Mouse (Mus musculus) forebrain, embryonic 15.5 days (tissue): Measurements from ENCODE around the gene Hist1h4f. TPM values are rescaled to one million over a fixed set of nuclear protein-coding genes. Genes with fewer than 3 reads are reported as not detected.

Experiments
- ATAC-seq: fragments of 200-750 bp; cut with Nextera tagmentation; replicated peaks from 2 replicates; pipeline ENCODE4 v1.8.0; 2017; ENCODE audit warnings: mild to moderate bottlenecking, moderate TSS enrichment, moderate library complexity
- H3K27ac ChIP-seq: fragments of 300-500 bp; sonication (generic); replicated peaks from 2 replicates; pipeline ENCODE4 v1.5.1; 2015; ENCODE audit warnings: mild to moderate bottlenecking, inconsistent platforms
- H3K27me3 ChIP-seq: fragments of 300-500 bp; sonication (generic); 2 replicates; pipeline ENCODE4 v1.6.1; 2015; ENCODE audit warnings: inconsistent platforms
- H3K36me3 ChIP-seq: fragments of 300-500 bp; sonication (generic); 2 replicates; pipeline ENCODE4 v1.6.1; 2015; ENCODE audit warnings: mild to moderate bottlenecking, inconsistent platforms
- H3K4me1 ChIP-seq: fragments of 300-500 bp; sonication (generic); 2 replicates; pipeline ENCODE4 v1.6.1; 2015; ENCODE audit warnings: inconsistent platforms
- H3K4me2 ChIP-seq: fragments of 300-500 bp; sonication (generic); replicated peaks from 2 replicates; pipeline ENCODE4 v1.6.1; 2015; ENCODE audit warnings: mild to moderate bottlenecking, inconsistent platforms
- H3K4me3 ChIP-seq: fragments of 300-500 bp; sonication (generic); 2 replicates; pipeline ENCODE4 v1.5.1; 2015; ENCODE audit warnings: mild to moderate bottlenecking, inconsistent platforms
- H3K9ac ChIP-seq: fragments of 300-500 bp; sonication (generic); replicated peaks from 2 replicates; pipeline ENCODE4 v1.6.1; 2015; ENCODE audit warnings: mild to moderate bottlenecking, inconsistent platforms
- H3K9me3 ChIP-seq: fragments of 300-500 bp; sonication (generic); 2 replicates; pipeline ENCODE4 v1.6.1; 2016; ENCODE audit warnings: inconsistent platforms
- WGBS: fragments of 180-500 bp; shearing (Covaris S2); methylation state at CpG from one replicate; pipeline ENCODE4 v1.1.7; 2015; ENCODE audit warnings: mixed read lengths; 5-methylcytosine and 5-hydroxymethylcytosine counted together
- polyA plus RNA-seq: library from polyadenylated mRNA; unstranded; fragments of >200 nt; fragmentation: Nextera tagmentation; extraction: Ambion mirVana; gene quantifications from 2 replicates; pipeline ENCODE4 v1.2.1, GENCODE M21; 2015

Gene Hist1h4f
- polyA plus RNA-seq, 1 experiment from 2014 or later, result 0.70 TPM

- Histone ChIP-seq H3K4me2 (no peak overlapping the region), H3K9me3 (no peaks in the 10 kb centered on the region), H3K4me3 (no peak overlapping the region), H3K9ac (no peak overlapping the region), H3K27me3 (no peaks in the 10 kb centered on the region), H3K4me1 (peaks cover 23% of the 10 kb centered on the region), H3K27ac (no peak overlapping the region), H3K36me3 (no peaks in the 10 kb centered on the region)
- 48% methylated on average over 5 of the region's 5 CpGs for WGBS
- no peak for ATAC-seq
Observed at GRCm38 (mm10) chr13:23523976-23524375, 27.5 kb downstream of the Hist1h4f start.

- Histone ChIP-seq H3K4me1 (peaks cover 17% of the 10 kb centered on the region), H3K9me3 (no peaks in the 10 kb centered on the region), H3K4me3 (0 out of 2 replicates have a peak overlapping the region, but pooled peaks have one; percentile 5), H3K27me3 (no peaks in the 10 kb centered on the region), H3K4me2 (peak overlapping the region; percentile 14; the same call in 1 of the 2 replicates), H3K36me3 (no peaks in the 10 kb centered on the region), H3K9ac (no peak overlapping the region), H3K27ac (no peak overlapping the region)
- 1% methylated on average over 14 of the region's 14 CpGs for WGBS
- ATAC-seq, result no peak
Observed at GRCm38 (mm10) chr13:23521703-23522102, 29.7 kb downstream of the Hist1h4f start.

- 0 out of 2 replicates have a peak, but pooled peaks have one; percentile 26 for ATAC-seq
- H3K4me3 ChIP-seq, result peak overlapping the region; percentile 47
- H3K27ac ChIP-seq, result no peak overlapping the region
- H3K9ac ChIP-seq, result no peak overlapping the region
- H3K9me3 ChIP-seq, result no peaks in the 10 kb centered on the region
- H3K4me1 ChIP-seq, result peaks cover 15% of the 10 kb centered on the region
- no peaks in the 10 kb centered on the region for H3K36me3 ChIP-seq
- no peaks in the 10 kb centered on the region for H3K27me3 ChIP-seq
- under 1% methylated on average over 10 of the region's 10 CpGs for WGBS
- H3K4me2 ChIP-seq, result peak overlapping the region; percentile 73
Observed at GRCm38 (mm10) chr13:23519416-23519815, 32.0 kb downstream of the Hist1h4f start.

GRCm38 (mm10) chr13:23518885-23519284 lies 32.6 kb downstream of the Hist1h4f start:
- Histone ChIP-seq H3K4me2 (peak overlapping the region; percentile 73), H3K27ac (no peak overlapping the region), H3K4me1 (peaks cover 15% of the 10 kb centered on the region), H3K36me3 (no peaks in the 10 kb centered on the region), H3K9ac (no peak overlapping the region), H3K9me3 (no peaks in the 10 kb centered on the region), H3K27me3 (no peaks in the 10 kb centered on the region), H3K4me3 (peak overlapping the region; percentile 47)
- ATAC-seq, result peak; percentile 27
- under 1% methylated on average over 6 of the region's 6 CpGs for WGBS

GRCm38 (mm10) chr13:23518295-23518603 lies 33.2 kb downstream of the Hist1h4f start:
- WGBS, result under 1% methylated on average over 6 of the region's 6 CpGs

DNA sequence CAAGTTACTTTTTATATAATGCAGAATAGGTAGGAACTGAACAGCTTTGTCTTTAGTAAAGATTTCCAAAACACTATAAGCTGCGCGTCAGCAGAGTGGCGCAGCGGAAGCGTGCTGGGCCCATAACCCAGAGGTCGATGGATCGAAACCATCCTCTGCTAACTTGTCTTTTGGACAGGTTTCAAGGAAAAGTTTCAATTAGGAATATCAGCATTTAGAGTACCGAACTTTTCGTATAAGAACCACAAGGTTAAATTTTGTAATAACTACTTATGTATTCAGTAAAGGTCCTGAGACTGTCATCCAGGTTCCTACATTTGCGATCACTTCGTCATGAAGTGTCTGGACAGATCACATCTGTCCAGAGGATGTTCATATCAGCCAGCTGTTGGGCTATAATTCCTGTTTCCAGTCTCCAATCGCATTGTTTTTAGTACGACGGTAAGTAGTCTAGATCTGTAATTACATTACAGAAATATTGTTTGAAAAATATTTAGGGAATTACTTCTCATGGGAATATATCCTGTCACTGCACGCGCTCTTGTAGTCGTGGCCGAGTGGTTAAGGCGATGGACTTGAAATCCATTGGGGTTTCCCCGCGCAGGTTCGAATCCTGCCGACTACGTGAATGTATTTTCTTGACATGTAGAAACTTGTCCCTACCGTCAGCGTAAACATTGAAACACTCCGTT lies 33.7 kb downstream of the Hist1h4f start:
- peak overlapping the region; percentile 57 for H3K27ac ChIP-seq
- H3K9ac ChIP-seq, result 0 out of 2 replicates have a peak overlapping the region, but pooled peaks have one; percentile 31
- peak; percentile 90 for ATAC-seq

More at GRCm38 (mm10) chr13:23518295-23518603, 33.2 kb downstream of the Hist1h4f start:
- H3K4me3 ChIP-seq, result peak overlapping the region; percentile 47
- 0 out of 2 replicates have a peak overlapping the region, but pooled peaks have one; percentile 14 for H3K27ac ChIP-seq
- H3K9ac ChIP-seq, result no peak overlapping the region
- no peaks in the 10 kb centered on the region for H3K36me3 ChIP-seq
- ATAC-seq, result no peak
- H3K4me2 ChIP-seq, result peak overlapping the region; percentile 73
- no peaks in the 10 kb centered on the region for H3K27me3 ChIP-seq
- H3K4me1 ChIP-seq, result peaks cover 15% of the 10 kb centered on the region
- H3K9me3 ChIP-seq, result no peaks in the 10 kb centered on the region

GRCm38 (mm10) chr13:23516822-23517602 lies 34.4 kb downstream of the Hist1h4f start:
- Histone ChIP-seq H3K36me3 (no peaks in the 10 kb centered on the region), H3K9ac (peak overlapping the region; percentile 38; the same call in 1 of the 2 replicates), H3K4me2 (peak overlapping the region; percentile 73), H3K4me3 (peak overlapping the region; percentile 47), H3K27me3 (no peaks in the 10 kb centered on the region), H3K9me3 (no peaks in the 10 kb centered on the region), H3K4me1 (peaks cover 15% of the 10 kb centered on the region), H3K27ac (peak overlapping the region; percentile 60; the same call in 1 of the 2 replicates)
- ATAC-seq, result peak; percentile 78
- under 1% methylated on average over 19 of the region's 19 CpGs for WGBS

More for the DNA sequence above, 33.7 kb downstream of the Hist1h4f start:
- Histone ChIP-seq H3K36me3 (no peaks in the 10 kb centered on the region), H3K9me3 (no peaks in the 10 kb centered on the region), H3K4me2 (peak overlapping the region; percentile 73), H3K4me1 (peaks cover 15% of the 10 kb centered on the region), H3K27me3 (no peaks in the 10 kb centered on the region), H3K4me3 (peak overlapping the region; percentile 47)
- WGBS, result under 1% methylated on average over 27 of the region's 27 CpGs

GRCm38 (mm10) chr13:23515826-23516620 lies 35.4 kb downstream of the Hist1h4f start:
- peak overlapping the region; percentile 73 for H3K4me2 ChIP-seq
- H3K9me3 ChIP-seq, result no peaks in the 10 kb centered on the region
- peaks cover 12% of the 10 kb centered on the region for H3K4me1 ChIP-seq
- no peaks in the 10 kb centered on the region for H3K27me3 ChIP-seq
- no peaks in the 10 kb centered on the region for H3K36me3 ChIP-seq
- peak overlapping the region; percentile 47 for H3K4me3 ChIP-seq
- H3K27ac ChIP-seq, result no peak overlapping the region
- 54% methylated on average over 15 of the region's 15 CpGs for WGBS
- peak; percentile 20; the same call in 1 of the 2 replicates for ATAC-seq
- peak overlapping the region; percentile 33; the same call in 1 of the 2 replicates for H3K9ac ChIP-seq

DNA sequence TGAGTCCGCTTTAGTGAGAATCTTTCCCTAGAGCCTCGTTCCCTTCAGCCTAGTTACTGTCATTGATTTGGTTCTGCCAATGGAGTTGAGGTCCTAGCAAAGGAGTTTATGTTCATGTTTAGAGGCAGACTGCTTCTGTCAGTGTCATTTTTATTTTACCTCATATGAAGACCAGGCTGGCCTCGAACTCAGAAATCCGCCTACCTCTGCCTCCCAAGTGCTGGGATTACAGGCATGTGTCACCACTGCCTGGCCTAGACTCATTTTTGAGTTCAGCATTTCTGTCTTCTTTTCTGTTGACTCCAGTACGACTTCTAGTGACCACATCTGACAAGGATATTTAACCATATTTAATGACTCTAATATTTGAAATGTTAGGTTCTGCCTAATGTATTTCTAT lies 36.2 kb downstream of the Hist1h4f start:
- no peak overlapping the region for H3K4me2 ChIP-seq
- H3K9ac ChIP-seq, result no peak overlapping the region
- H3K4me3 ChIP-seq, result no peak overlapping the region
- no peaks in the 10 kb centered on the region for H3K9me3 ChIP-seq
- WGBS, result 81% methylated on average over 5 of the region's 5 CpGs
- no peaks in the 10 kb centered on the region for H3K36me3 ChIP-seq
- no peak overlapping the region for H3K27ac ChIP-seq
- peaks cover 12% of the 10 kb centered on the region for H3K4me1 ChIP-seq
- no peaks in the 10 kb centered on the region for H3K27me3 ChIP-seq
- ATAC-seq, result no peak

GRCm38 (mm10) chr13:23513517-23513916 lies 37.9 kb downstream of the Hist1h4f start:
- Histone ChIP-seq H3K4me3 (no peak overlapping the region), H3K27me3 (no peaks in the 10 kb centered on the region), H3K4me1 (peaks cover 7% of the 10 kb centered on the region), H3K9me3 (no peaks in the 10 kb centered on the region), H3K9ac (no peak overlapping the region), H3K36me3 (no peaks in the 10 kb centered on the region), H3K4me2 (no peak overlapping the region), H3K27ac (no peak overlapping the region)
- no peak for ATAC-seq
- WGBS, result 90% methylated on average over 1 of the region's 1 CpGs

DNA sequence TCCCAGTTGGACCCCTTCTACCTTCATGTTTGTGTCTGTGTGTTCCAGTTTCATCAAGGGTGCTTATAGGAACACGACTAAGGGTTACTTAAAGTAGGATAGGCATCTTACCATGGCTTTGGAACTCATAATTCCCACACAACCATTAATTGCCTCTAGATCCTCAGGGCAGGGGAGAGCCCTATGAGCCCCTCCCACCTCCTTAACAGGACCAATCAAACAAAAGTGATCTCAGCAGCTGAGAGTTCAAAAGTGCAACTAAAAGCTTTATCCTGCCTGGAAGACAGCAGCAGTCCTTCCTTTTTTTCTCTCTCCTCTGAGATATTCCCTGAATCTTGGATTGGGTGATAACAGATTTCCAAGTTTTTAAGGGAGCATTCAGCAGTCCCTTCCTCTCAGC lies 41.3 kb downstream of the Hist1h4f start:
- Histone ChIP-seq H3K9ac (no peak overlapping the region), H3K4me2 (no peak overlapping the region), H3K27ac (no peak overlapping the region), H3K4me1 (peaks cover 4% of the 10 kb centered on the region), H3K4me3 (no peak overlapping the region), H3K9me3 (no peaks in the 10 kb centered on the region), H3K36me3 (no peaks in the 10 kb centered on the region), H3K27me3 (no peaks in the 10 kb centered on the region)
- ATAC-seq, result no peak
- WGBS, result 32% methylated on average over 1 of the region's 1 CpGs
